Mouse (Mus musculus) thymus, adult 2 months (tissue): Measurements from ENCODE around the gene Sec14l3.

Experiments used
- CTCF ChIP-seq: fragments of 200-500 bp; IDR thresholded peaks from 2 replicates; pipeline ENCODE4 v1.5.1; 2012; ENCODE audit warnings: mild to moderate bottlenecking, control low read depth, low read length, moderate library complexity, borderline replicate concordance; ENCODE audit not compliant: control insufficient read depth, poor library complexity, insufficient read depth; ENCODE audit errors: extremely low read depth
- POLR2A ChIP-seq: fragments of 200-500 bp; IDR thresholded peaks from 2 replicates; pipeline ENCODE4 v1.6.1; 2012; ENCODE audit warnings: mild to moderate bottlenecking, low read length, control low read depth, moderate library complexity; ENCODE audit not compliant: control insufficient read depth, poor library complexity, insufficient read depth; ENCODE audit errors: extremely low read depth

DNA sequence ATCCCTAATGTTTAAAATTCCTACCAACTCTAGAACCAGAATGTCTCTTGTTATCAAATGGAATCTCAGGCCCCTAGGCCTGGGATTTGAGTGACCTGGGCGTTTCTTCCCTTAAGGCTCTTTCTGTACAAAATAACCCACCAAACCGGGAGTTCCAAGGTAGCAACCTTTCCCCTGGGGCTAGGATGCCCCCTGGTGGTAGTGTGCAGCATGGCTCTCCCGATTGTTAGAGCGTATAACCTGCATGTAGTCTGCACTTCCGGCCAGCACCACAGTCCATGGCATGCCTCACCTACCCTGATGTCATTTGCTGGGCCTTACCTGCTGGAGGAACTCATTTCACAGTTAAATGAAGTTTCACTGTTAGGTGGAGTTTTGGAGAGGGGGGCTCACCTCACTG is 59.3 kb downstream of the Sec14l3 start:
- no peak for TF ChIP-seq CTCF
- no peak for TF ChIP-seq POLR2A
